Mouse (Mus musculus) heart, postnatal 4 days (tissue): ENCODE data around the gene Aatk. TPM values are rescaled to one million over a fixed set of nuclear protein-coding genes. Genes with fewer than 3 reads are reported as not detected.

Experiments
- DNase-seq: peaks from one replicate; pipeline ENCODE4 v3.0.0; 2021
- total RNA-seq, 2 experiments: library from RNA; stranded (reverse); gene quantifications; 2 replicates each; pipeline ENCODE4 v1.2.3; 2021

The Aatk gene
- total RNA-seq, 2 experiments from 2014 or later: 3.7 to 4.2 TPM

GRCm38 (mm10) chr11:120052274-120052673 is 5.3 kb upstream of the Aatk start:
- peak; percentile 52 for DNase-seq

GRCm38 (mm10) chr11:120051124-120051811 is 4.3 kb upstream of the Aatk start:
- DNase-seq: no peak

- DNase-seq: no peak
Observed at GRCm38 (mm10) chr11:120049067-120049466, 2.1 kb upstream of the Aatk start.

GRCm38 (mm10) chr11:120048252-120048556 is 1.2 kb upstream of the Aatk start:
- no peak for DNase-seq

GRCm38 (mm10) chr11:120047531-120048251 is 724 bp upstream of the Aatk start:
- no peak for DNase-seq

GRCm38 (mm10) chr11:120045839-120046552 is 971 bp downstream of the Aatk start:
- DNase-seq: peak; percentile 45

- DNase-seq: no peak
Observed at GRCm38 (mm10) chr11:120045341-120045740, 1.6 kb downstream of the Aatk start.

GRCm38 (mm10) chr11:120042141-120042838 is 4.7 kb downstream of the Aatk start:
- no peak for DNase-seq

GRCm38 (mm10) chr11:120041191-120042123 is 5.5 kb downstream of the Aatk start:
- peak; percentile 78 for DNase-seq

- no peak for DNase-seq
Observed at GRCm38 (mm10) chr11:120040440-120040839, 6.5 kb downstream of the Aatk start.

GRCm38 (mm10) chr11:120039581-120039980 is 7.4 kb downstream of the Aatk start:
- peak; percentile 59 for DNase-seq

- DNase-seq: no peak
Observed at GRCm38 (mm10) chr11:120034762-120035161, 12.2 kb downstream of the Aatk start.

- no peak for DNase-seq
Observed at GRCm38 (mm10) chr11:120034306-120034705, 12.7 kb downstream of the Aatk start.

- DNase-seq: no peak
Observed at GRCm38 (mm10) chr11:120033473-120033872, 13.5 kb downstream of the Aatk start.

GRCm38 (mm10) chr11:120032052-120032451 is 14.9 kb downstream of the Aatk start:
- DNase-seq: no peak

GRCm38 (mm10) chr11:120030145-120030901 is 16.6 kb downstream of the Aatk start:
- peak; percentile 81 for DNase-seq

GRCm38 (mm10) chr11:120029431-120030144 is 17.4 kb downstream of the Aatk start:
- peak; percentile 58 for DNase-seq

- DNase-seq: no peak
Observed at GRCm38 (mm10) chr11:120028319-120029092, 18.5 kb downstream of the Aatk start.

GRCm38 (mm10) chr11:120026941-120027340 is 20.0 kb downstream of the Aatk start:
- no peak for DNase-seq
